Mouse (Mus musculus): ENCODE data around the gene Gm3839. TPM values are rescaled to one million over a fixed set of nuclear protein-coding genes. Genes with fewer than 3 reads are reported as not detected.

Gm3839 gene
- polyA plus RNA-seq (2014; fragmentation: Illumina TruSeq; extraction: RNeasy Lipid Tissue Mini Kit (QIAGEN cat#74804); ENCODE audit: low read depth, low replicate concordance): 2.9 TPM

GRCm38 (mm10) chr14:11356626-11357025 lies at the start of gene Gm3839:
TSS of gene Gm3839 (minus strand) at chr14:11356726.

Other genes with a start within 250 kb of the Gm3839 start
- gene Fhit, start 194.7 kb downstream of the Gm3839 start, polyA plus RNA-seq (2014; fragmentation: Illumina TruSeq; extraction: RNeasy Lipid Tissue Mini Kit (QIAGEN cat#74804); ENCODE audit: low read depth, low replicate concordance): 7.2 TPM
- gene Ptprg, start 196.8 kb upstream of the Gm3839 start, polyA plus RNA-seq (2014; fragmentation: Illumina TruSeq; extraction: RNeasy Lipid Tissue Mini Kit (QIAGEN cat#74804); ENCODE audit: low read depth, low replicate concordance): 117 TPM

Data from adrenal gland, adult 10 weeks (tissue).